Mouse (Mus musculus) heart, embryonic 15.5 days (tissue): ENCODE data around the gene Rgmb. TPM values are rescaled to one million over a fixed set of nuclear protein-coding genes. Genes with fewer than 3 reads are reported as not detected.

Source experiments
- ATAC-seq: fragments of 200-750 bp; cut with Nextera tagmentation; replicated peaks from 2 replicates; pipeline ENCODE4 v1.8.0; 2017; ENCODE audit warnings: low read depth, moderate TSS enrichment; ENCODE audit not compliant: insufficient number of reproducible peaks, insufficient read depth, low FRiP score
- H3K27ac ChIP-seq: fragments of 300-500 bp; sonication (generic); 2 replicates; pipeline ENCODE4 v1.5.1; 2015; ENCODE audit warnings: mild to moderate bottlenecking, inconsistent platforms
- H3K27me3 ChIP-seq: fragments of 300-500 bp; sonication (generic); 2 replicates; pipeline ENCODE4 v1.6.1; 2015; ENCODE audit warnings: inconsistent platforms
- H3K36me3 ChIP-seq: fragments of 300-500 bp; sonication (generic); 2 replicates; pipeline ENCODE4 v1.6.1; 2015; ENCODE audit warnings: mild to moderate bottlenecking, inconsistent platforms
- H3K4me1 ChIP-seq: fragments of 300-500 bp; sonication (generic); replicated peaks from 2 replicates; pipeline ENCODE4 v1.6.1; 2015; ENCODE audit warnings: inconsistent platforms
- H3K4me2 ChIP-seq: fragments of 300-500 bp; sonication (generic); 2 replicates; pipeline ENCODE4 v1.6.1; 2015; ENCODE audit warnings: inconsistent platforms, mild to moderate bottlenecking, moderate library complexity
- H3K4me3 ChIP-seq: fragments of 300-500 bp; sonication (generic); 2 replicates; pipeline ENCODE4 v1.5.1; 2015; ENCODE audit warnings: mild to moderate bottlenecking, inconsistent platforms
- H3K9ac ChIP-seq: fragments of 300-500 bp; sonication (generic); 2 replicates; pipeline ENCODE4 v1.6.1; 2015; ENCODE audit warnings: mild to moderate bottlenecking, inconsistent platforms
- H3K9me3 ChIP-seq: fragments of 300-500 bp; sonication (generic); replicated peaks from 2 replicates; pipeline ENCODE4 v1.6.1; 2016; ENCODE audit warnings: inconsistent platforms
- WGBS: fragments of 180-500 bp; shearing (Covaris S2); methylation state at CpG from one replicate; pipeline ENCODE4 v1.1.7; 2015; ENCODE audit warnings: mixed read lengths; 5-methylcytosine and 5-hydroxymethylcytosine counted together
- polyA plus RNA-seq: library from polyadenylated mRNA; unstranded; fragments of >200 nt; fragmentation: Nextera tagmentation; extraction: Ambion mirVana; gene quantifications from 2 replicates; pipeline ENCODE4 v1.2.1, GENCODE M21; 2015

The Rgmb gene
- polyA plus RNA-seq, 1 experiment from 2014 or later: 8.0 TPM

DNA sequence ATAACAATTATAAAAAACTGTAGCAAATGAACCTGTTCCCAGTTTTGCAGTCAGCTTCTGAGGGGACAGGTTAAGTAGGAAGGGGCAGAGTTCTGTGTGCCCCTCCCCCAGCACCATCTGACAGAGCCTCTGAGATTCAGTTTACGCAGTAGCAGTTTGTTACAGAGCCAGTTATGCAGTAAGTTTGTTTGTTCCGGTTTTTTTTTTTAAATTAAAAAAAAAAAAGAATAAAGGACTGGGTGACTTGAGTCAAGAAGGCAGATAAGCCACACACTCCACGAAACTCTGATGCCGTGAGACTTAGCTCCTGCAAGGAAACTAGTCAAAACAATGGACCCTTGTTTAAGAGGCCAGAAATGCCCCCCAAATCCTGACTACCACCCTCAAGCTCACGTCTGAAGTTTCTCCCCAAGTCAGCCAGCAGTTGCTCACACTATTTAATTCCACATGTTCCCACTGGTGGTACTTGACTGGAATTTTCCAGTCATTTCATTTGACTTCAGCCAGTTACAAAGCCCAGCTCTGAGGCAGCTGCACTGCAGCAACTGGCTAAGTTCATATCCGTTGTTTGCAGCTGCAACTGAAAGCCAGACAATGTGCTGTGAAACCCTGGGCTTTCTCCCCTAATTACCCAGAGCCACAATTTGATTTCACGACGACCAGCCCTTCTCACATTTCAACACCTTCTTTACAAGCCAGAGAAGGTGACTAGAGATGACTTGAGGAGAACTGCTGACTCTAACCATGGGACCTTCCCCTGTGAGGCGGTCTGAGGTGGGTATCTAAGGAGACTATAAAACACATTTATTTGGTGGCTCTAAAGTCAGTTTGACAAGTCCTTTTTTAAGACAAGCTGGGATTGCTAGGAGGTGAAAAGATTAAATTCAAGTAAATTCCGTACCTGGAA lies 22.1 kb downstream of the Rgmb start:
- 26% methylated on average over 10 of the region's 10 CpGs for WGBS
- Histone ChIP-seq H3K27me3 (no peaks in the 10 kb centered on the region), H3K27ac (peak overlapping the region; percentile 35; the same call in 1 of the 2 replicates), H3K4me3 (no peak overlapping the region), H3K36me3 (peaks cover 4% of the 10 kb centered on the region; the same call in 1 of the 2 replicates), H3K4me1 (peaks cover 36% of the 10 kb centered on the region), H3K4me2 (no peak overlapping the region), H3K9me3 (no peaks in the 10 kb centered on the region), H3K9ac (no peak overlapping the region)
- ATAC-seq: no peak

DNA sequence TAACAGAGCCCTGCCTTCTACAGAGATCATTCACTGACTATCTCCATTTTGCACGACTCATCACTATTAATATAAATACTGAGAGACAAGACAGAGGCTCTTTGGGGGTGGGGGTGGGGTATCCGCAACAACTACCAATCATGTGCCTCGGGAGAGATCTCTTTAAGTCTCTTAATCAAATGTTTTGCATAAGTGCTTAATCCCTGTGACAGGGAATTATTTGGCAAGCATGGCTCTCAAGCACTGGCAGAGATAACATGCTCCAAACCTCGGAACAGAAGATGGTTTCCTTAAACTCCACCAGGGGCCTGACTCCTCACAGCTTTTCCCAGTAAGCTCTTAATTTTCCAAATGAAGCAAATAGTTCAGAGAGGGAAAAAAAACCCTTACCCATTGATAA lies 22.8 kb downstream of the Rgmb start:
- H3K9me3 ChIP-seq: no peaks in the 10 kb centered on the region
- peaks cover 31% of the 10 kb centered on the region for H3K4me1 ChIP-seq
- no peak; the same call in 1 of the 2 replicates for ATAC-seq
- H3K4me2 ChIP-seq: no peak overlapping the region
- no peak overlapping the region for H3K27ac ChIP-seq
- H3K4me3 ChIP-seq: no peak overlapping the region
- H3K27me3 ChIP-seq: no peaks in the 10 kb centered on the region
- 25% methylated on average over 4 of the region's 4 CpGs for WGBS
- no peak overlapping the region for H3K9ac ChIP-seq
- peaks cover 4% of the 10 kb centered on the region; the same call in 1 of the 2 replicates for H3K36me3 ChIP-seq

GRCm38 (mm10) chr17:15807295-15807984 lies 23.4 kb downstream of the Rgmb start:
- ATAC-seq: no peak
- Histone ChIP-seq H3K27me3 (no peaks in the 10 kb centered on the region), H3K36me3 (peaks cover 4% of the 10 kb centered on the region; the same call in 1 of the 2 replicates), H3K4me1 (peaks cover 27% of the 10 kb centered on the region), H3K9ac (no peak overlapping the region), H3K4me3 (no peak overlapping the region), H3K27ac (no peak overlapping the region), H3K9me3 (no peaks in the 10 kb centered on the region), H3K4me2 (no peak overlapping the region)
- WGBS: 81% methylated on average over 23 of the region's 23 CpGs

DNA sequence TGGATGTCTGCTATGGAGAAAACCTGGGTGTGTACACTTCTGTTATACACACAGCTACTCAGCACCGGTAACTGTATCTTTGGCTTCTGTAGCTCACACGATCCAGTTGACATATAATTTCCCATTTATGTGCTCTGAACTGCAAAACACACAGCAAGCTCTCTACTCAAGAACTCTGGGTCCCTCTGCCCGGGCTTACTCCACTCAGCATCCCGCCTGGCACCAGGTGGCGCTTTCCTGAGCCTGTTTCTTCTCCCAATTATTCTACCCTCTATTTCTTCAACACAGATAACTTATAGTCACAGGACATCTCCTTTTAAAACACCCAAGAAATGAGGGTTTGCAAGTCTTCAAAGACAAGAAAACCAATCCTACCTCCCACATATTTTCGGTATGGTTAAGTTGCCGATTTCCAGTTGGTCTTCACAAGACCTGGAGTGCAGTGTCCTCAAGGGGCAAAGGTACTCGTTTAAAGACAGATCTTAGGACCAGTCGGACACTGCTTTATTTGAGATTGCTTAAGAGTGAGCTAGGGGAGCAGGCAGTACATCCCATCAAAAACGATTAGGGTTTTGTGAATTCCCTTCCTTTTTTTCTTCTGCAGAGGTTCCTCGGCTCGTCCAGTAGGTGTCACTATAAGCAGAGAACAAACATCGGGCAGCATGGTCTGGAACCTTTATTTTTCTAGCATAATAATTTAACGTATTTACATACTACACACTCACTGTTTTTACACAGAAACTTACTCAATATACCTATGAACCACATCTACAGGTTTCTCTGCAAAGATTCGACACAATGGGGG lies 26.6 kb downstream of the Rgmb start:
- ATAC-seq: no peak
- Histone ChIP-seq H3K36me3 (peaks cover 4% of the 10 kb centered on the region; the same call in 1 of the 2 replicates), H3K27ac (no peak overlapping the region), H3K9me3 (no peaks in the 10 kb centered on the region), H3K4me1 (peaks cover 19% of the 10 kb centered on the region), H3K4me3 (no peak overlapping the region), H3K27me3 (no peaks in the 10 kb centered on the region), H3K9ac (no peak overlapping the region), H3K4me2 (no peak overlapping the region)
- WGBS: 42% methylated on average over 15 of the region's 15 CpGs

- no peaks in the 10 kb centered on the region for H3K36me3 ChIP-seq
- WGBS: 74% methylated on average over 3 of the region's 3 CpGs
Measured at GRCm38 (mm10) chr17:15799195-15799793, 31.5 kb downstream of the Rgmb start.

GRCm38 (mm10) chr17:15790716-15791115 lies 40.1 kb downstream of the Rgmb start:
- Histone ChIP-seq H3K4me2 (no peak overlapping the region), H3K36me3 (no peaks in the 10 kb centered on the region), H3K4me1 (no peaks in the 10 kb centered on the region), H3K27me3 (no peaks in the 10 kb centered on the region), H3K9ac (no peak overlapping the region), H3K27ac (no peak overlapping the region), H3K9me3 (no peaks in the 10 kb centered on the region), H3K4me3 (no peak overlapping the region)
- no peak for ATAC-seq
- WGBS: 74% methylated on average over 8 of the region's 8 CpGs

More at GRCm38 (mm10) chr17:15799195-15799793, 31.5 kb downstream of the Rgmb start:
- no peak overlapping the region for H3K4me3 ChIP-seq
- no peak for ATAC-seq
- no peak overlapping the region for H3K9ac ChIP-seq
- no peaks in the 10 kb centered on the region for H3K4me1 ChIP-seq
- H3K9me3 ChIP-seq: no peaks in the 10 kb centered on the region
- no peaks in the 10 kb centered on the region for H3K27me3 ChIP-seq
- H3K27ac ChIP-seq: no peak overlapping the region
- no peak overlapping the region for H3K4me2 ChIP-seq

DNA sequence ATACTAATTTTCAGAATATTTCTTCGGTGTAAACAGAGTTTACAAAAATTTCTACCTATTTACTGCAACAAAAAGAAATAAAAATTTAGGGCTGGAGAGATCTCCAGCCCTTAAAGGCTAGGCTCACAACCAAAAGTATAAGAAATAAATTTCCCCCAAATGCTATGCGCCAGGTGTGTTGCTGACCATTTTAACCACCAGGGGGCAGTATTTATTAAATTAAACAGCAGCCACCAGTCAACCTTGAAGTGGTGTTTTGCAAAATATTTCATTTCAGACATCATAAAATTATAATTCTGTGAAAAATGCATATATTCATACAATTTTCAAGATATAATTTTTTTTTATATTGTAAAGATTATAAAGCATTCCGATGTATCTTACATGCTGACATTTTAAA lies 43.8 kb downstream of the Rgmb start:
- Histone ChIP-seq H3K27ac (no peak overlapping the region), H3K4me3 (no peak overlapping the region), H3K9me3 (no peaks in the 10 kb centered on the region), H3K4me2 (no peak overlapping the region), H3K27me3 (no peaks in the 10 kb centered on the region), H3K9ac (no peak overlapping the region), H3K36me3 (no peaks in the 10 kb centered on the region), H3K4me1 (no peaks in the 10 kb centered on the region)
- 23% methylated on average over 3 of the region's 3 CpGs for WGBS
- no peak for ATAC-seq

GRCm38 (mm10) chr17:15777979-15778378 lies 52.9 kb downstream of the Rgmb start:
- no peak overlapping the region for H3K9ac ChIP-seq
- H3K4me1 ChIP-seq: no peaks in the 10 kb centered on the region
- no peak overlapping the region for H3K4me2 ChIP-seq
- no peaks in the 10 kb centered on the region for H3K27me3 ChIP-seq
- no peak for ATAC-seq
- no peak overlapping the region for H3K4me3 ChIP-seq
- H3K36me3 ChIP-seq: no peaks in the 10 kb centered on the region
- no peak overlapping the region for H3K27ac ChIP-seq
- WGBS: 80% methylated on average over 6 of the region's 6 CpGs
- H3K9me3 ChIP-seq: no peaks in the 10 kb centered on the region

GRCm38 (mm10) chr17:15776349-15776748 lies 54.5 kb downstream of the Rgmb start:
- Histone ChIP-seq H3K4me3 (no peak overlapping the region), H3K27me3 (no peaks in the 10 kb centered on the region), H3K36me3 (no peaks in the 10 kb centered on the region), H3K4me2 (no peak overlapping the region), H3K4me1 (no peaks in the 10 kb centered on the region), H3K9me3 (no peaks in the 10 kb centered on the region), H3K27ac (no peak overlapping the region), H3K9ac (no peak overlapping the region)
- no peak for ATAC-seq
- WGBS: 62% methylated on average over 5 of the region's 5 CpGs

DNA sequence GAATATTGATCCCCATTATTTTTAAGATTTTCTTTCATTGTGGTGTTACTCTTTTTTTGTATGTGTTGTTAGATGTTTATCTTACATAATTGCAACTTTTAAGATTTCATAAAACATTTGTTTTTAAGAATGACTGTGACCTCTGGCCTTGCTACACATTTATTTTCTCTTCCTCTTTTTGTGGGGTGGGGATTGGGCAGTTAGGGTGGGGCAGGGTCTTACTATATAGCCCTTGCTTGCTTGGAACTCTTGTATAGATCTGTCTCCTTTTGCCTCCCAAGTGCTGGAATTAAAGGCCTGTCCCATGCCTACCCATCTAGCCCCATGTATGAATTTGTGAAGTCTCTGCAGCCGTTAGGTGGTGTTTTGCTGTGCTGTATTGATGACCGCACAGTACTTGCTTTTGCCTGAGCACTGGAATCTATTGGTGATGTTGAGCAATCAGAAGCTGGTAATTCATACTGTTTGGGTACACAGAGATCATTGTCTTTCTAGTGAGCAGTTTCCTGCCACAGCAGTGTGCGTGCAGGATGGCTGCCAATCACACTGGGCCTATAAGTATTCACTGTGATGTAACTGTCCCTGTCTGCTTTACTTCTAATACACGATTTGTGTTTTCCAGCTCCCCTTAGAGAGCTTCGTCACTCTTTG lies 56.1 kb downstream of the Rgmb start:
- whole genome bisulfite sequencing: 76% methylated on average over 5 of the region's 5 CpGs
- no peaks in the 10 kb centered on the region for H3K9me3 ChIP-seq

More for the DNA sequence above, 56.1 kb downstream of the Rgmb start:
- Histone ChIP-seq H3K4me2 (no peak overlapping the region), H3K9ac (no peak overlapping the region), H3K4me1 (no peaks in the 10 kb centered on the region), H3K27me3 (no peaks in the 10 kb centered on the region), H3K36me3 (peaks cover 16% of the 10 kb centered on the region), H3K4me3 (no peak overlapping the region), H3K27ac (no peak overlapping the region)
- no peak for ATAC-seq
